Mouse (Mus musculus): ENCODE results near the gene Txndc5.

GRCm38 (mm10) chr13:38481021-38481420, 47.6 kb downstream of the Txndc5 start:
- TF ChIP-seq CTCF (IDR thresholded peaks at IDR 0.05; ENCODE audit: borderline replicate concordance, control insufficient read depth, extremely low read depth, insufficient read depth, low read length, poor library complexity) (no peak), POLR2A (IDR thresholded peaks at IDR 0.05; ENCODE audit: control insufficient read depth, extremely low read depth, insufficient read depth, low read length, poor library complexity) (no peak)

Measured in thymus, adult 2 months (tissue).